Mouse (Mus musculus) left cerebral cortex, adult 18-20 months (tissue): ENCODE data around the gene Atp7b. TPM values are rescaled to one million over a fixed set of nuclear protein-coding genes. Genes with fewer than 3 reads are reported as not detected.

Source experiments
- DNase-seq, 2 experiments: peaks; one replicate each; pipeline ENCODE4 v3.0.0; 2021 to 2022; ENCODE audit warnings: low spot score in 2 of 2, mixed read lengths in 1 of 2
- long read RNA-seq, 2 experiments: library from polyadenylated mRNA; stranded (forward); transcript quantifications; one replicate each; pipeline ENCODE4 v2.0.0; 2021
- total RNA-seq, 2 experiments: library from RNA; stranded (reverse); gene quantifications; 2 replicates each; pipeline ENCODE4 v1.2.3; 2021

Gene Atp7b
- 1 to 10 TPM; 1.4 to 2.0 TPM for total RNA-seq
- long read RNA-seq, experiment 1, result 0 reads
- long read RNA-seq, experiment 2, partial matches to known transcripts, result 0 of 2 reads
- long read RNA-seq, experiment 2, other reads (novel, unspliced or antisense), result 2 of 2 reads

DNA sequence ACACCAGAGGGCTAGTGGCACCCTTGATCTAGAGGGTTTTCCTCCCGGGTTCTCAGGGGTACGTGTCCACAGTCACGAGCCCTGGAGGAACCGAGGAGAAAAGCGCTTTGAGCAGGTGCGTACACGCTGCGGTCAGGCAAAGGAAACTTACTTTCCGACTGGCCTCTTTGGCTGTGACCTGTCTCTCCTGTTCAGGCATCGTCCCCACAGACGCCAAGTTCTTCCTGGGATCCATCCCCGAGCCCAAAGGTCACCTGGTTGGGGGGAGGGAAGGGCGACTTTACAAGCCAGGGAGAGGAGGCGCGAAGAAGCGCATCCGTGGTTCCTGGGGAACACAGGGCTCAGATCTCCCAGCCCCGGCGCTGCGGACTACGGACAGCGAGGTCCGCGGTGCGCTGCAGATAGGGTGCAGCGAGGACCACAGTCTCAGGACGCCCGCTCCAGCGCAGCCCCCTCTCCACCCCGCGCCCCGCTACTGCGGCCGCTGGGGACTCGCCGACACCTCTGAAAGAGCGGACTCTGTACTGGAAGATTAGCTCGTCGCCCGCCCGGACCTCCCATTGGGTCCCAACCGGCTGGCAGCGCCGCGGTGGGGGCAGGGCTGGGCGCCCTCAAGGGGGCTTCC is at the start of gene Atp7b:
TSS of gene Atp7b (minus strand) at position 485 of the 625 bp plus-strand sequence.
- DNase-seq, result peak in 1 of 2 experiments; percentile 7

GRCm38 (mm10) chr8:22107020-22107419 is 46.9 kb upstream of the Atp7b start:
- DNase-seq, result no peak

- DNase-seq, result no peak
Observed at GRCm38 (mm10) chr8:22091568-22091967, 31.5 kb upstream of the Atp7b start.

DNA sequence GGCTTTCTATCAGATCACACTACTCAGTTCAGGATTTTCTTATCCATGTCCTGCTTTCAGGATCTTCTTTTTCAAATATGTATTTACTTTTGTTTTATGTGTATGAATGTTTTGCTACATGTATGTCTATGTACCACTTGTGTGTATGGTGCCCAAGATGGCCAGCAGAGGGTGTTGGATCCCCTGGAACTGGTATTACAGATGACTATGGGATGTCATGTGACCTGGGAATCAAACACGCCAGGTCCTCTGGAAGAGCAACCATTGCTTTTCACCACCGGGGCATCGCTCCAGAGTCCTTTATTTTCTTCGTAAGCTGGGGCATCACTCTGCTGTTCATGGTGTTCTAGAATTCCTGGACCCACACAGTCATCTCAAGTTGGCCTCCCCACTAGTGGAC is 29.1 kb upstream of the Atp7b start:
- DNase-seq, result no peak

- no peak for DNase-seq
Observed at GRCm38 (mm10) chr8:22079313-22080007, 19.4 kb upstream of the Atp7b start.

- DNase-seq, result no peak
Observed at GRCm38 (mm10) chr8:22061126-22061525, 1.0 kb upstream of the Atp7b start.

DNA sequence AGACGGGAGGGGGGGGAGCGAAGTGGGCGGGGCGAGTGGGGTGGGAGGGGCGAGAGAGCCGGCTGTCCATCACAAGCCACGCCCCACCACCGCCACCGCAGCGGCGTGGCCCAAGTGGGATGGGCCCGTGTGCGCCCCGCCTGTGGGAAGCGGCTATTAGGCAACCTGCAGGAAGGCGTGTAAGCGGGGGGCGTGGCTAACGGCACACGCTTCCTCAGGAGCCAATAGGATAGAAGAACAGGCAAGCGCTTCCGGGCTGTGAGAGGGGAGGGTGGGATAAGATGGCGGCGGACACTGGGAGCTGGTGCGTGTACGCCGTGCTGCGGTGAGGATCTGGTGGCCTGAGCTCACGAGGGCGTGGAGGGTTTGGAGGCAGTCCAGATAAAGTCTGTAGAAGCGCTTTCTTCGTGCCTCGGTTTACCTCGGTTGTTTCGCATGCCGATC is 363 bp upstream of the Atp7b start, which contains the start of gene Alg11:
TSS of gene Alg11 (plus strand) at position 276 of the 444 bp plus-strand sequence.
- DNase-seq, result peak; percentile 94 to 97

DNA sequence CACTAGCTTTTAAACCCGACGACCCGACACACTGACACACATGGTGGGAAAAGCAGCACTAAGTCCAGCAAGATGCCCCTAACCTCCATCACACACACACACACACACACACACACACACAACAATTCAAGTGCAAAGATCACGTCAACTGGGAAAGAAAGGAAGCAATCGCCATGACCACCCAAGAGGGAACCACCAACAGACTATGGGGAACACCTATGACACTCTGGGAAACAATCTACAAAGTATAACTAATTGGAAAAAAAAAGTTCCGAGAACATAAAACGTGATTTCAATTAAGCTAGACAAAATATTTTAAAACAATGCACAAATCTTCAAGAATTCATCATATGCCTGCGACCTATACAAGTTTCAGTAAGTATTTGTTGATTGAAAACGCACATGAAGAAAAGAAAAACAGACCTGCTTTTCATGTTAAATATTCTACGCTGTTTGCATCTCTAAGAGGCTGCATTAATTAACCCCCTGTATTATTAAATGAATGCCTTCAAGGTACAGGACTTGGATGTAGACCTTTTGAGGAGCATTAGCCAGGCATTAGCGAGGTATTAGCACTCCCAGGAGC is 859 bp downstream of the Atp7b start:
- DNase-seq, result no peak

- DNase-seq, result no peak
Observed at GRCm38 (mm10) chr8:22058368-22058767, 1.7 kb downstream of the Atp7b start.

GRCm38 (mm10) chr8:22056850-22057249 is 3.3 kb downstream of the Atp7b start:
- DNase-seq, result no peak

DNA sequence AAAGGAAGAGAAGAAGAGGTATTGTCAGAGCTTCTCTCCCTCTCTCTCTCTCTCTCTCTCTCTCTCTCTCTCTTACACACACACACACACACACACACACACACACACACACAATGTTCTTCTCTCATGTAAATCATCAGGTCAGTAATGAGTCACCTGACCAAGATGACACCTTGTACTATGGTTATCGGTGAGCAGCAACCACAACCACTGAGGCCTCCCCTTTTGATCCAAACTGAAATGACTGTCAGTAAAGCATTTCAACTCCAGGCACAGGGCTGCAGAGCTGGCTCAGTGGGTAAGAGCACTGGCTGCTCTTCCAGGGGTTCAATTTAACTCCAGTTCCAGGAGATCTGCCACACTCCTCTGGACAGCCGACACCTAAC is 4.6 kb downstream of the Atp7b start:
- DNase-seq, result no peak

- no peak for DNase-seq
Observed at GRCm38 (mm10) chr8:22054674-22055491, 5.2 kb downstream of the Atp7b start.

GRCm38 (mm10) chr8:22047699-22048464 is 12.2 kb downstream of the Atp7b start:
- DNase-seq, result peak; percentile 8 to 42

DNA sequence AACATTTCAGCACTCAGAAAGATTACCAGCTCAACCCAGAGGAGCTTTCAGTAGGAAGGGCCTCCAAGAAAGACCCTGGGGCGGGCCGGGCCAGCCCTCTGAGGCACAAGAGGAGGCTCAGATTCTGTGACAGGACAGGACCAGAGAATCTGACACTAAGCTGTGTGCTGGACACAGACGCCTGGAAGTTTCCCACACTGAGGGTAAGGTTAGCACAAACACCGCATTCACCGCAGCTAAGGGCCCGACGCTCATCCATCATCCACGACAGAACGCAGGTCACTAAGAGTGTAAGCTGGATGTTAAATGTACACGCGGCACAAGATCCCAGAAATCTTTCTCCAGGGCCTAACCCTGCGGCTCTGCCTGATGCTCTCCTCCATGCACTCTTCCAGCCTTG is 16.4 kb downstream of the Atp7b start:
- no peak for DNase-seq

- no peak for DNase-seq
Observed at GRCm38 (mm10) chr8:22042515-22042914, 17.6 kb downstream of the Atp7b start.

GRCm38 (mm10) chr8:22040153-22040509 is 20.0 kb downstream of the Atp7b start:
- no peak for DNase-seq

DNA sequence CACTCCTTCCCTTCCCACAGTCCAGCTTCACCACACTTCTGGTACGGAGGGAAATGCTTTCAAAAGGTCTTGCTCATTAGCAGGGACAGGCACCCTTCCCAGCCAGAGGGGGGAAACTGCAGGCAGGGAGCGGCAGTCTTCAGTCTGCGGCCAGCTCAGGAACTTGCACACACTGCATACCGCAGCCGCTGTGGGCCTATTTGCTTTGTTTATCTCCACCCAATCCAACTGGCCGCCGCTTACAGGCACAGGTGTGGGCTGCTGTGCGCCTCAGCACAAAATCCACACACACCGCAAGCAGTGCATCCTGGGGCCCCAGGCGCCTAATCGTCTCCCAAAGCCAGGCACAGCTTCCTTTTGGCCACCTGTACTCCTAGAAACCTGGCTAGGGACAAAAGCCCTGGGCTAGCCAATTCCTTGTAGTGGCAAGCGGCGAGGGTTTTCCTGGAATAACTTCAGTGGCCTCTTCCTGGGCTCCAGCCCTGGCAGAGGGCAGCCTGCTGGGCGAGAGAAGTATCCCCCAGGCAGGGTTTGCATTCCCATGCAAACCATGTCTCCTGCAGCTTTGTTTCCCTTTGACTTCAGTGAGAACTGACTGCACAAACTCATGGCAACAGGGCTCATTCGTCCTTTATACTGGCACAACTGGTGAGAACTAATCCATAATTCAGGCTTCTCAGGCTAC is 20.5 kb downstream of the Atp7b start:
- DNase-seq, result no peak

DNA sequence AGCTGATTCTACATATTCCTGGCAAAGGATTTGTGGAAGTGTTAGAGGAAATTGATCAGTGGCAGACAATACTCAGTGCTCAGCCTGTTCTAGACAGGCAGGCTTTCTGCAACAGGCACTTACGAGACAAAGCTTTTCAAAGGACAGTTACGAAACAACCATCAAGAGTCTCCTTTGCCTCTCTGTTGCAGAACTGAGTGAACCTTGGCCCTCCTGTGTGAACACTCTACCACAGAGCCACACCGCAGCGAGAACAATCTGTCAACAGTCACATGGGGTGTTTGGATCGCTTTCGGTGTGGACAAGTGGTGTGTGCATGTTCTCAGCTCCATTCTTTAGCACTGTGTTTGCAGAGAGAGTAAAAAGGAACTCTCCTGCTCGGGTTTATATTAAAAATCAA is 23.1 kb downstream of the Atp7b start:
- no peak for DNase-seq

GRCm38 (mm10) chr8:22036137-22036536 is 24.0 kb downstream of the Atp7b start:
- DNase-seq, result no peak

- no peak for DNase-seq
Observed at GRCm38 (mm10) chr8:22030990-22031389, 29.1 kb downstream of the Atp7b start.
